Mouse (Mus musculus) C2C12 (cell line): ENCODE results near the gene Gpcpd1. TPM values are rescaled to one million over a fixed set of nuclear protein-coding genes. Genes with fewer than 3 reads are reported as not detected.

ENCODE experiments used
- H3K27me3 ChIP-seq: one replicate; pipeline ENCODE4 v1.6.1; 2011; ENCODE audit not compliant: control insufficient read depth, insufficient read depth, insufficient read length
- H3K36me3 ChIP-seq: one replicate; pipeline ENCODE4 v1.6.1; 2011; ENCODE audit not compliant: control insufficient read depth, insufficient read depth
- H3K4me3 ChIP-seq: one replicate; pipeline ENCODE4 v1.5.1; 2011; ENCODE audit warnings: mild to moderate bottlenecking, control low read depth; ENCODE audit not compliant: poor library complexity, insufficient read depth, severe bottlenecking
- H3K79me2 ChIP-seq: one replicate; pipeline ENCODE4 v1.6.1; 2011; ENCODE audit not compliant: control insufficient read depth, insufficient read depth
- H3K79me3 ChIP-seq: one replicate; pipeline ENCODE4 v1.6.1; 2011; ENCODE audit warnings: low read depth, control low read depth
- H3ac ChIP-seq: one replicate; pipeline ENCODE3; 2011; ENCODE audit warnings: low read depth; ENCODE audit not compliant: control insufficient read depth, insufficient read length
- CEBPB ChIP-seq: IDR thresholded peaks from one replicate; pipeline ENCODE4 v1.6.1; 2011; ENCODE audit warnings: low read depth, mild to moderate bottlenecking, control low read depth, moderate library complexity
- CTCF ChIP-seq: IDR thresholded peaks from one replicate; pipeline ENCODE4 v1.5.1; 2011; ENCODE audit not compliant: control insufficient read depth, insufficient read depth, insufficient read length
- FOSL1 ChIP-seq: IDR thresholded peaks from one replicate; pipeline ENCODE4 v1.8.0; 2011; ENCODE audit warnings: mild to moderate bottlenecking, low read length; ENCODE audit not compliant: poor library complexity, insufficient read depth, severe bottlenecking
- MAX ChIP-seq: IDR thresholded peaks from one replicate; pipeline ENCODE4 v1.6.1; 2011; ENCODE audit warnings: mild to moderate bottlenecking, control low read depth
- MYOD1 ChIP-seq: IDR thresholded peaks from one replicate; pipeline ENCODE4 v1.6.1; 2011; ENCODE audit warnings: low read depth; ENCODE audit not compliant: control insufficient read depth, insufficient read length
- MYOG ChIP-seq: IDR thresholded peaks from one replicate; pipeline ENCODE4 v1.6.1; 2011; ENCODE audit not compliant: control insufficient read depth, insufficient read length; ENCODE audit errors: extremely low read depth
- USF1 ChIP-seq: IDR thresholded peaks from one replicate; pipeline ENCODE4 v1.6.1; 2011; ENCODE audit warnings: low read depth, mild to moderate bottlenecking, control low read depth, moderate library complexity
- polyA plus RNA-seq: library from polyadenylated mRNA; unstranded; fragments of >200 nt; fragmentation: generic; extraction: Trizol; gene quantifications from one replicate; pipeline ENCODE4 v1.2.1, GENCODE M21; 2012; ENCODE audit warnings: missing spikeins

Gene Gpcpd1
- polyA plus RNA-seq, 1 experiment, result 2.4 TPM

DNA sequence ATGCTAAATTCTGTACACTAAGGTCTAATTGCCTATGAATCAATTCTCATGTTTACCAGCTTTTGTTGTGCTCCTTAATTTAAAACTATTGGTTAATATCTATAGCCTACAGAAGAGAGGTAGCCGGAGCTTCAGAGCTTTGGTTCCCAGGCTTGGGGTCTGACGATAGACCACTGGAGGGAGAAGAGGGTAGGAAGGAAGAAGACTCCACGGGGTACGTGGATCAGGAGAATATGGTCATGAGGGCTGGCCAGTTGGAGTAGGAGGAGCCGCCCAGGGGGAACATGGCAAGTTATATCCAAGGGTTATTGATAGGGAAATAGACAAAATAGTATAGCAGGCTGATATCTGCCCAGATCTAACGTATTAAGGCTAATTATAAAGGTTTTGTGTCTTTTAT lies 17.8 kb downstream of the Gpcpd1 start:
- Histone ChIP-seq H3K36me3 (peaks cover 49% of the 10 kb centered on the region), H3K79me3 (peaks cover 15% of the 10 kb centered on the region)
- TF ChIP-seq MYOG (no peak), USF1 (no peak), CTCF (no peak), CEBPB (no peak), MYOD1 (no peak), FOSL1 (no peak), MAX (no peak)

DNA sequence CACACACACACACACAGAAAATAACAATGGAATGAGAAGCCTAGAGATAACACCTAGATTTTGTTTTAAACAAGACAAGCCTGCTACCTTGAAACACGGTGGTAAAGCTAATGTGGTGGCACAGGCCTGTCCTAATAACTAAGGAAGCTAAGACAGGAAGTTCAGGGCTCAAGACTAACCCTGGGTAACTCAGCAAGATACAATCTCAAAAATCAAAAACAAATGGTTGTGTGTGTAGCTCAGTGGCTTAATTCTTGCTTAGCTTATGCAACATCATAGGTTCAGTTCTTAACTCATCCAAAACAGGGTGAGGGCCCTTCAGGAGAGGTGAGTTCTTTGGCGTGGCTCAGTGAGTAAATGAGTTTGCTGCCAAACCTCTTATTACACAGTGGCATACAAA lies 20.1 kb downstream of the Gpcpd1 start:
- peaks cover 1% of the 10 kb centered on the region for H3K79me3 ChIP-seq
- H3ac ChIP-seq, result no peak overlapping the region
- no peaks in the 10 kb centered on the region for H3K27me3 ChIP-seq
- H3K4me3 ChIP-seq, result no peak overlapping the region
- H3K36me3 ChIP-seq, result peaks cover 56% of the 10 kb centered on the region
- peaks cover 2% of the 10 kb centered on the region for H3K79me2 ChIP-seq
- no peak for TF ChIP-seq MYOD1

More for the DNA sequence above, 17.8 kb downstream of the Gpcpd1 start:
- no peak overlapping the region for H3K4me3 ChIP-seq
- H3K27me3 ChIP-seq, result no peaks in the 10 kb centered on the region
- no peak overlapping the region for H3ac ChIP-seq
- peaks cover 22% of the 10 kb centered on the region for H3K79me2 ChIP-seq

DNA sequence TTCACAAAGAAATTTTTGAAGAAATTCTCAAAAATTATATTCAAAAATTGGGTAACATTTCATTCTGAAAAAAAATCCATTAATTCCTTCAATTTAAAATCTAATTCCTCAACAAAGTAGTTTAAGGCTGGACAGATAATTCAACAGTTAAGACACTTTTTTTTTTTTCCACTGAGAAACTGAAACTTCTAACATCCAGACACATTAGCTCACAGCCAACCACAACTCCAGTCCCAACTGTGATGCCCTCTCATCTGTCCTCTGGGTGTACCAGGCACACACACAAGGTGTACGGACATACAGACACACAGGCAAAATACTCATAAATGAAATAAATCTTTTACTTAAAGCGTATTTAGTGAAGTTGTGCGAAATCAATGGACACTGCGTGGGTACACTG lies 25.7 kb downstream of the Gpcpd1 start:
- Histone ChIP-seq H3ac (no peak overlapping the region), H3K4me3 (no peak overlapping the region), H3K36me3 (peaks cover 25% of the 10 kb centered on the region), H3K27me3 (no peaks in the 10 kb centered on the region), H3K79me3 (no peaks in the 10 kb centered on the region), H3K79me2 (no peaks in the 10 kb centered on the region)
- TF ChIP-seq CEBPB (no peak), CTCF (no peak), FOSL1 (no peak), MYOG (no peak), USF1 (no peak), MYOD1 (no peak), MAX (no peak)

DNA sequence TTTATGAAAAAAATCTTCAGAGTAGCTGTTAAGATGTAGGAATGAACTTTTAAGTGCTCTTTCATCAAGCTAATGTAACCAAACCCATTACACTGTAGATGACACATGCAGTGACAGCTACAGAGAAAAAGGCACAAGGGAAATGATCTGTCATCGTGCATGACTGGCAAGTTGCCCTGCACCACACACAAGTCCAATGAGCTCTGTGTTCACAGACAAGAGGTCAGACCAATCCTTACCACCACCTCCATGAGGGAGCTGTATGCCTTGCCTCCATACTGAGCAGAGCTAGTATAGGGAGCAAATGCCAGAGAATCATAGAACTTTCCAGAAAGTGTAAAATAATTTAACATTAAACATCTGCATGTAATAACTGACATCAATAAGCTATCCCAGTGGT lies 59.7 kb downstream of the Gpcpd1 start:
- Histone ChIP-seq H3K36me3 (peaks cover 32% of the 10 kb centered on the region), H3K79me2 (no peaks in the 10 kb centered on the region), H3K4me3 (no peak overlapping the region), H3ac (no peak overlapping the region), H3K27me3 (no peaks in the 10 kb centered on the region), H3K79me3 (no peaks in the 10 kb centered on the region)
- no peak for TF ChIP-seq MYOG
- no peak for TF ChIP-seq FOSL1
- no peak for TF ChIP-seq MYOD1
- TF ChIP-seq CEBPB, result no peak
- TF ChIP-seq CTCF, result no peak
- TF ChIP-seq MAX, result no peak
- no peak for TF ChIP-seq USF1

DNA sequence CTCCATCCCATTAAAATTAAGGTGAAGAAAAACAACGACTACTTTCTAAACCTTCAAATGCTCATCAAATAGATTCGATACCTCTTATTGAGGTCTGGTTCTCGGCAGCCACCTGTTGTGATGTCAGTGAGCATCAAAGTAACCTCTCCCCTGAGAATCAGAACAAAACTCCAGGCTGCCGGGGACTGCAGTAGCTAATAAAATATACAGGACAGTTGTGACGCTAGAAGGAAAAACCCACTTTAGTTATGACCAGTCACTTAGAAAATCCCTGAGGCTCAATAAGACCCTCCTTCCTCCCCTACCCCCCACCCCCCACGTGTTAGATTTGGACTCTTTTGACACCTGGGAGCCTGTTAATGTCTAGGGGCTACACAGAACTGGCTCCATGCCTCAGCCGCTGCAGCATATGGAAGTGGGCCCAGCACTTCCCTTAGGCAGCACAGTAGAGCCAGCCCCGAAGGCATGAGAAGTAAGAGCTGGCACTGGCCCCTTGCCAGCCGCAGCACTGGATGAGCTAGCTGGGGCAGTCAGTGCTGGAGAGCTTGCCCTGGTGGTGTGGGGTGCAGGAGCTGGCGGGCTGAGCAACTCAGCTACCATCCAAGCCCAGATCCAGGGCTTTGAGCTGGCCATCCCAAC lies 60.5 kb downstream of the Gpcpd1 start:
- H3ac ChIP-seq, result no peak overlapping the region
- H3K79me2 ChIP-seq, result no peaks in the 10 kb centered on the region
- no peaks in the 10 kb centered on the region for H3K27me3 ChIP-seq
- TF ChIP-seq MYOD1 (no peak), CTCF (no peak), MAX (no peak), CEBPB (no peak), USF1 (no peak), MYOG (no peak), FOSL1 (no peak)
- H3K79me3 ChIP-seq, result no peaks in the 10 kb centered on the region
- H3K36me3 ChIP-seq, result peaks cover 25% of the 10 kb centered on the region
- no peak overlapping the region for H3K4me3 ChIP-seq

DNA sequence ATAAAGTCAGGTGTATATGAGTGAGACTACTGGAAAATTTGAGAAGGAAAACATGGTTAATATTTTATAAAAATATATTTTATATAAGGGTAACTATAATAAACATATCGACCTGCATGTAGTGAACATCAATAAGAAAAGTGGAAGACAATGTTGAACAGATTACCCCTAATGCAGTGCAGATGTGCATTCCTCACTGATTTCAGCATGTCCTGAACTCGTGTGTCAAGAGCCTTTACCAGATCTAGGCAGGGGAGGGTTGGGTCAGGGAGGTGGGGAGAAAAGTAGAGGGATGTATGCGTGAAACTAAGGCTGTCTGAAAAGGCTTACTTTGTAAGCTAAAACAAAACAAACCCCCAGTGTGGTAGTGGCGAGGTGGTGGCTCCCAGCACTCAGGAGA lies 61.4 kb downstream of the Gpcpd1 start:
- Histone ChIP-seq H3ac (no peak overlapping the region), H3K27me3 (no peaks in the 10 kb centered on the region), H3K79me3 (no peaks in the 10 kb centered on the region), H3K4me3 (no peak overlapping the region), H3K79me2 (no peaks in the 10 kb centered on the region), H3K36me3 (peaks cover 18% of the 10 kb centered on the region)
- TF ChIP-seq FOSL1, result no peak
- TF ChIP-seq CEBPB, result no peak
- no peak for TF ChIP-seq MYOG
- TF ChIP-seq CTCF, result no peak
- TF ChIP-seq MYOD1, result no peak
- no peak for TF ChIP-seq USF1
- no peak for TF ChIP-seq MAX
